Mouse (Mus musculus): ENCODE data around the gene Carnmt1.

The Carnmt1 gene

GRCm38 (mm10) chr19:18713357-18713756 lies 42.8 kb downstream of the Carnmt1 start:
- DNase-seq (ENCODE audit: low spot score) = peak; percentile 31

GRCm38 (mm10) chr19:18716374-18716773 lies 45.8 kb downstream of the Carnmt1 start:
- DNase-seq (ENCODE audit: low spot score) = peak; percentile 88

GRCm38 (mm10) chr19:18720337-18720736 lies 49.8 kb downstream of the Carnmt1 start:
- no peak for DNase-seq (ENCODE audit: low spot score)

- DNase-seq (ENCODE audit: low spot score) = no peak
Observed at GRCm38 (mm10) chr19:18725186-18725585, 54.6 kb downstream of the Carnmt1 start.

GRCm38 (mm10) chr19:18730255-18730654 lies 59.7 kb downstream of the Carnmt1 start:
- DNase-seq (ENCODE audit: low spot score) = no peak

- DNase-seq (ENCODE audit: low spot score) = no peak
Observed at GRCm38 (mm10) chr19:18731077-18731476, 60.5 kb downstream of the Carnmt1 start.

GRCm38 (mm10) chr19:18735901-18736300 lies 65.3 kb downstream of the Carnmt1 start:
- no peak for DNase-seq (ENCODE audit: low spot score)

- no peak for DNase-seq (ENCODE audit: low spot score)
Observed at GRCm38 (mm10) chr19:18739146-18739545, 68.6 kb downstream of the Carnmt1 start.

GRCm38 (mm10) chr19:18743946-18744345 lies 73.4 kb downstream of the Carnmt1 start:
- DNase-seq (ENCODE audit: low spot score) = peak; percentile 28

GRCm38 (mm10) chr19:18746576-18747340 lies 76.2 kb downstream of the Carnmt1 start:
- peak; percentile 62 for DNase-seq (ENCODE audit: low spot score)

- DNase-seq (ENCODE audit: low spot score) = no peak
Observed at GRCm38 (mm10) chr19:18747379-18747778, 76.8 kb downstream of the Carnmt1 start.

- DNase-seq (ENCODE audit: low spot score) = no peak
Observed at GRCm38 (mm10) chr19:18749598-18750339, 79.2 kb downstream of the Carnmt1 start, which contains the start of gene Trpm6. Trpm6 (plus strand) TSS chr19:18749983.
